In the genomic region with DNA sequence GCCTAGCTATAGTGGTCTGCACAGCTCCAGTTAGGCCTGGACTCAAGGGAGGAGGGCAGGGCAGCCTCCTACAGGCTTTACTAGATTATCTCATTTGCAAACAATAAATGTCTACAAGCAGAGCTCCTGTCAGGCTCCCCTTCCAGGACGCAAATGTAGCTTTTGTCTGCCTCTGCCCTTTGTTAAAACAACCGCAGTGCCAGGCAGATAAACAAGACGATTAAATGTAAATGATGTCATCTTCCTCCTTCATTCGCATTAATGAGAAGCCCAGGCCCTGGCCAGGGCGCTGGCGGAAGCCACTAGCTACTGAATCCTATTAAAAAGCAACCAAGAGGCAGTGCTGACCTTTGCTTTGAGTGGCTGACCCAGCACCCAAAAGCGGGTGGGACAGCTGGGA, we compare ENCODE assay signal across 11 mouse cellular contexts.
A peak's percentile ranks its signal among the peaks of the same experiment; 100 is the strongest.
DNase-seq lines count a peak whose midpoint lies in the region; ATAC-seq and TF ChIP-seq lines count a peak whose summit lies in the region.
"Had no signal": no experiment of that assay in that cellular context is flagged by ENCODE, and none has a peak within 500 bp of the region (broad histone marks: within the 10 kb centered on the region; RNA-seq: fewer than 3 reads in every experiment).

No protein-coding gene starts in this region.

- H3K4me3 ChIP-seq in midbrain, embryonic 10.5 days, result no peak overlapping the region
- no peak overlapping the region for H3K4me3 ChIP-seq in midbrain, embryonic 15.5 days
- H3K4me3 ChIP-seq in heart, postnatal 0 days (ENCODE audit: low read depth, low read length), result no peak overlapping the region
- no peak overlapping the region for H3K4me3 ChIP-seq in midbrain, embryonic 14.5 days (replicated peaks; ENCODE audit: low read depth, low read length)

- H3K9me3 ChIP-seq in midbrain, embryonic 10.5 days (replicated peaks), result no peaks in the 10 kb centered on the region
- no peaks in the 10 kb centered on the region for H3K9me3 ChIP-seq in midbrain, embryonic 15.5 days
- H3K9me3 ChIP-seq in heart, postnatal 0 days (replicated peaks; ENCODE audit: control insufficient read depth, low read length), result no peaks in the 10 kb centered on the region
- H3K9me3 ChIP-seq in midbrain, embryonic 14.5 days (ENCODE audit: control insufficient read depth, low read length), result no peaks in the 10 kb centered on the region

- no peak overlapping the region for H3K9ac ChIP-seq in midbrain, embryonic 15.5 days
- no peak overlapping the region for H3K9ac ChIP-seq in heart, postnatal 0 days (replicated peaks; ENCODE audit: low read depth, low read length)
- H3K9ac ChIP-seq in midbrain, embryonic 14.5 days (replicated peaks; ENCODE audit: low read length), result no peak overlapping the region

- H3K27ac ChIP-seq in midbrain, embryonic 10.5 days (replicated peaks), result peak overlapping the region; percentile 69
- H3K27ac ChIP-seq in midbrain, embryonic 15.5 days, result no peak overlapping the region
- peak overlapping the region; percentile 66 for H3K27ac ChIP-seq in heart, postnatal 0 days (ENCODE audit: low read depth)
- 0 out of 2 replicates have a peak overlapping the region, but pooled peaks have one; percentile 16 for H3K27ac ChIP-seq in midbrain, embryonic 14.5 days (replicated peaks; ENCODE audit: low read depth, low read length)

- peak; percentile 49 for DNase-seq in embryo, embryonic 11 days
- DNase-seq in embryo, embryonic 9.5 days (ENCODE audit: extremely low spot score), result no peak
- DNase-seq in midbrain, embryonic 10.5 days (ENCODE audit: low spot score), result peak; percentile 42
- DNase-seq in heart, postnatal 0 days (ENCODE audit: low spot score), result peak; percentile 48
- DNase-seq in midbrain, embryonic 14.5 days, result peak; percentile 52
- DNase-seq in urinary bladder, postnatal 25 days (ENCODE audit: low spot score), result no peak
- DNase-seq in left cerebral cortex, postnatal 10 days (ENCODE audit: extremely low spot score in 1 of 2, low spot score in 2 of 2), result no peak
- DNase-seq: left cerebral cortex, postnatal 4 days had no signal

- 18% methylated on average over 7 of the region's 7 CpGs for WGBS in midbrain, embryonic 10.5 days
- WGBS in midbrain, embryonic 15.5 days, result 13% methylated on average over 7 of the region's 7 CpGs
- WGBS in heart, postnatal 0 days, result 48% methylated on average over 7 of the region's 7 CpGs
- 9% methylated on average over 7 of the region's 7 CpGs for WGBS in midbrain, embryonic 14.5 days

- H3K27me3 ChIP-seq in midbrain, embryonic 10.5 days (ENCODE audit: low read depth, poor library complexity, severe bottlenecking), result peaks cover 87% of the 10 kb centered on the region
- no peaks in the 10 kb centered on the region for H3K27me3 ChIP-seq in midbrain, embryonic 15.5 days (replicated peaks)
- no peaks in the 10 kb centered on the region for H3K27me3 ChIP-seq in heart, postnatal 0 days (ENCODE audit: control insufficient read depth, insufficient read depth, low read length)
- H3K27me3 ChIP-seq in midbrain, embryonic 14.5 days (ENCODE audit: control insufficient read depth, insufficient read depth, low read length), result peaks cover 7% of the 10 kb centered on the region; the same call in 1 of the 2 replicates
- H3K27me3 ChIP-seq: Patski had no signal

- ATAC-seq in midbrain, embryonic 15.5 days (replicated peaks), result no peak
- peak; percentile 59; the same call in 1 of the 2 replicates for ATAC-seq in heart, postnatal 0 days (ENCODE audit: insufficient read depth, low read depth)
- ATAC-seq in midbrain, embryonic 14.5 days (ENCODE audit: low FRiP score, low TSS enrichment), result no peak
- ATAC-seq: inflammation-experienced regulatory T-cells, adult 6 months; Patski had no signal

- TF ChIP-seq EP300 in heart, postnatal 0 days (IDR thresholded peaks at IDR 0.05; ENCODE audit: low read depth), result no peak

- TF ChIP-seq CTCF in heart, postnatal 0 days (IDR thresholded peaks at IDR 0.05; ENCODE audit: low read depth), result no peak

- no peak overlapping the region for H3K4me2 ChIP-seq in midbrain, embryonic 15.5 days
- no peak overlapping the region for H3K4me2 ChIP-seq in heart, postnatal 0 days (ENCODE audit: low read depth, low read length)
- no peak overlapping the region for H3K4me2 ChIP-seq in midbrain, embryonic 14.5 days (ENCODE audit: low read length)

- peaks cover 76% of the 10 kb centered on the region for H3K4me1 ChIP-seq in midbrain, embryonic 10.5 days
- peaks cover 37% of the 10 kb centered on the region for H3K4me1 ChIP-seq in midbrain, embryonic 15.5 days
- H3K4me1 ChIP-seq in heart, postnatal 0 days (ENCODE audit: control insufficient read depth, insufficient read depth), result no peaks in the 10 kb centered on the region
- peaks cover 40% of the 10 kb centered on the region for H3K4me1 ChIP-seq in midbrain, embryonic 14.5 days (ENCODE audit: control insufficient read depth, insufficient read depth, low read length)

- H3K36me3 ChIP-seq in midbrain, embryonic 10.5 days, result no peaks in the 10 kb centered on the region
- no peaks in the 10 kb centered on the region for H3K36me3 ChIP-seq in midbrain, embryonic 15.5 days (replicated peaks)
- H3K36me3 ChIP-seq in heart, postnatal 0 days (replicated peaks; ENCODE audit: control insufficient read depth, insufficient read depth, low read length), result no peaks in the 10 kb centered on the region
- no peaks in the 10 kb centered on the region for H3K36me3 ChIP-seq in midbrain, embryonic 14.5 days (ENCODE audit: control insufficient read depth, insufficient read depth, low read length)

- intact Hi-C loops in left cerebral cortex, postnatal 10 days (cut with DNase I), result no loop called here

Comparison
In these comparisons a context has a peak if more than half of its experiments do, and no peak if none do; other contexts are left out.
1. DNase-seq: peak in embryo, embryonic 11 days (single experiment), midbrain, embryonic 10.5 days (single experiment), heart, postnatal 0 days (single experiment) and midbrain, embryonic 14.5 days (single experiment); none in embryo, embryonic 9.5 days (single experiment), urinary bladder, postnatal 25 days (single experiment) and left cerebral cortex, postnatal 10 days (0 of 2).